Mouse (Mus musculus) retina, adult 2 months (tissue): ENCODE results near the gene Kansl1.

Source experiments
- DNase-seq: peaks from one replicate; pipeline ENCODE4 v3.0.0-alpha.2; 2012; ENCODE audit warnings: low read depth, low spot score

Gene Kansl1

DNA sequence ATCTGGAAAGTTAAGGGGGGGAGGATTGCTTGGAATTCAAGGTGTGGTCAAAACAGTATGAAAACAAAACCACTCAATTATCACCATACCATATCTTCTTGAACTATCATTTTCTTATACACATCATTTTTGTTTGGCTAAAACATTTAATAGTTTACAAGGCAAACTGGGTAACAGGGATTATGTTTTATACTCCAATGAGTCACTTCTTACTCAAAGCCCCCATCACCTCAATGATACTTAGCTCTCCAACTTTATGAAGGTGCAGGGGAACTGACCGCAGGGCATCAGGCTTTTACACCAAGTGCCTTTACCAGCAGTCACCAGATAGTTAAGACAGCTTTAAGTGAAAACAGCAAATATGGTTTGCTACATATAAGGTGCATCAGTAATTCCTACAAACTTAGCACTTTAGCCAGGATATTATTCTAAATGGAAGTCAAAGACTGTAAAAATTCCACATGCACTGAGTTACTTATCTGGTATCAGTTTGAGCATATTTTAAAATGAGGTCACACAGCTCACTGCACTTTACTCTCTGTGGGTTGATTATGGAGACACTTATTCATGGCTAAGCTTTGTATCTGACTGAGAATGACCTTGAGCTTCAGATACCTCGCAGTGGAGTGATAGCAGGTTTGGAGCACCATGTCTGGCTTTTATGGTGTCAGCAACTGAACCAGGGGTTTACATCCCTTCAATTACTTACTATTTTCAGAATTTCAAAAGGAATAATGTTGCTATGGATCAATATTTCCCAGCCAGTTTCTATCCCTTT lies 104.6 kb downstream of the Kansl1 start:
- no peak for DNase-seq

DNA sequence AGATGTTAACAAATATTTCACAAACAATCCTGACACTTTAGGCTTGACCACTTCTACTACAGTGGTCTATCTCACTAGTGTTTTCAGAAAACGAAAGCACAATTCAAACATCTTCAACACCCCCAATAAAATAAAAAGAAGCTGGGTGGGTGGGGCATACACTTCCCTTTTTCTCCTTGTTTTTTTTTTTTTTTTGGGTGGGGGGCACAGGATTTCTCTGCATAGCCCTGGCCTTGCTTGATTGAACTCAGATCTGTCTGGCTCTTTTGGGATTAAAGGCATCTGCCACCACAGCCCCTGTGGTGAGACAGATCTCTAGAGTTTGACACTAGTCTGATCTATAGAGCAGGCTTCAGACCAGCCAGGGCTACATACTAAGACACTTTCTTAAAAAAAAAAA lies 106.0 kb downstream of the Kansl1 start:
- no peak for DNase-seq

DNA sequence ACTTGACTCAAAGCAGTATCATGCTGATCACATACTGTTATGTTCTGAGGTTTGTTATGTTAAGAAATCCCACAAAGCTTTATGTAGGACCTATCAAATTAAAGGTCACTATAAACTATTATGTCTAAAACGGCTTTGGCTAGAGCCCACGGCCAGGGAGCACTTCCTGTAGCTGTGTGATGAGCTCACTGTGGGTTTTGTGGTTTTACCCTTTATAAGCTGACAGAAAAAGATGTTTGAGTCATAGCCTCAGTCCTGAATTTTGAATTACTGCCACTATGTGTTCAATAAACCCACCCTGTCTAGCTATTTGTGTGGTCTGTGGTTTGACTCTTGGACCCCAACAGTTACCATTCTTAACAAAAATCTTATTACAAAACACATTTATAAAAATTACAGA lies 106.9 kb downstream of the Kansl1 start:
- no peak for DNase-seq

DNA sequence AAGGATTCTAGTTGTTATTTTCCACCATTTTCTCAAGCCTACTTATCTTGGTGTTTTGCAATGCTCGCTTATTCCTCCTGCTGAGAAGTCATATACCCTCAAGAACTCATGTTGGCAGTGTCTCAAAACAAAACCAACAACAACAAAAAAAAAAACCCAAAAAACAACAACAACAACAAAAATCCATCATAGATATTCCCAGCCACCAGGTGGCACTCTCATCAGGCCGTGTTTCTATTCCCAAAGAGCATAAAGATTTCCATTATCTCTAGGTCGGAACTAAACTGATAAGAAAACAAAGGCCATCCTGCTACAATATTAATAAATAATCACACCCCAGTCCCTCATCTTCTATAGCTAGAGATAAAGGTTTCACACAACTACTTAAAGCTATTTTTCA lies 121.7 kb downstream of the Kansl1 start:
- DNase-seq, result peak; percentile 16

DNA sequence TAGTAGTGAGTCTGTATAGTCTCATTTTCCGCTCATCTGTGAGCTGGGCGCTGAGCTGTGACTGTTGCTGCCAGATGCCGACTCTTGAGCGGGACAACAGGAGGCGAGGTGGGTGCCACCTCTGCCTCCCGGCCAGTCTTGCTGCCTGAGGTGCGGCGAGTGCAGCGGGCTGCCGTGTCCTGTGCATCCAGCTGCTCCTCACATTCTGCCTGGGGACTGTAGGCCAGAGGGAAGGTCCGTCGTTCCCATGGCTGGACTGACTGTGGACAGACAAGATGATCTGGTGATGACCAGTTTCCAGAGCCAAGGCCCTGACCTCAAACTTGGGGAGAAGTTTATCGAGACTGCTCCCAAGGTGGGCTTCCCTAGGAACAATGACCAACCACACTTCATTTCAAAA lies 133.7 kb downstream of the Kansl1 start:
- no peak for DNase-seq

DNA sequence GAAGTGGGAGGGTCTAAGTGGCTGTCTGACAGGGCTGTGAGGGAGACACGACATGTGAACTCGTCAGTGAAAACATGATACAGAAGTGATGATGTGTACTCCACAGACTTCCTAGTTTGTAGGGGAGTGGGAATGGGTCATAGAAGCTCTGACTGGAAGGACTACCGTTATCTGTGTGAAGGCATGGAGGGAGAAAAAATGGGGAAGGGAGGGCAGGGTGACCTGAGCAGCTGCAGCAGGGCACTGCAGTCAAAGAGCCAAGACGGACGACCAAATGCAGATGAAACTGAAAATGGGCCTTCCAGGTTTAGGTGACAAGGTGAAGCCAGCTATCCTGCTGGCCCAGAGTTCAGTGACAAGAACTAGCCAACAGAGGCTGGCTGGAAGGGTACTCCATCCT lies 134.5 kb downstream of the Kansl1 start:
- no peak for DNase-seq

DNA sequence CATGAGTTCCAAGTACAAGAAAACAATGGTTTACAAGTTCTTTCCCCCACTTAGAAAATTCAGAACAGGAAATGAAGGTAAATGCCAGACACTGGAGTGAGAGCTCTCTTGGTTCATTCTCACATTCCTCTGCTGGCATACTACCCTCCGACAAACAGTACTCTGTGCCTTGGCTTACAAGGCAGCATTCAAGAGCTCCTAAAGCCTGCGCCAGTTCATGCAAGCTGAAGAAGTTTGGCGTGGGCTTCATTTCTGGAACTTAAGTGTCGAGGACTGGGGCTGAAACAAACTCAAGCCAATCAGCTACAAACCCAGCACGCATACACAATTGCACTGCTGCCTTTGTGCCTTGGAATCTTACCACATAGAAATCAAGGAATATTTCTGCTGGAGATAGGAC lies 136.6 kb downstream of the Kansl1 start:
- DNase-seq, result no peak

DNA sequence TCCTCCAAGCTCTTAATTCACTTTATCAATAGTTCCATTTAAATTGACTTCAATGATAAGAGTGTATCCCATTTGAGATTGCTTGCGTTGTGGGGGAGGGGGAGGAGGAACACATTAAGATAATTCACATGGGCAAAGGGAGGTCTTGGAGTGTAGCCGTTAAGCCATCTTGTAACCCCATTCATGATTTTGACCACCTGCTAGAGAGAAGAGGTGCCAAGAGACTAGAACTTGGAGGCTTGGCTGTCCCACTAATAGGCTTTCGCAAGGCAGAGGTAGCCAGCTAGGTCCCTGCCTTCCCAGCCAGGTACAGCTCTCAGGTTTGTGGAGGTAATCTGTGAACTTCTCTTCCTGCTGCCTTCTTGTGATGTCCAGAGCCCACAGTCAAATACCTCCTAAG lies 137.5 kb downstream of the Kansl1 start:
- DNase-seq, result no peak

DNA sequence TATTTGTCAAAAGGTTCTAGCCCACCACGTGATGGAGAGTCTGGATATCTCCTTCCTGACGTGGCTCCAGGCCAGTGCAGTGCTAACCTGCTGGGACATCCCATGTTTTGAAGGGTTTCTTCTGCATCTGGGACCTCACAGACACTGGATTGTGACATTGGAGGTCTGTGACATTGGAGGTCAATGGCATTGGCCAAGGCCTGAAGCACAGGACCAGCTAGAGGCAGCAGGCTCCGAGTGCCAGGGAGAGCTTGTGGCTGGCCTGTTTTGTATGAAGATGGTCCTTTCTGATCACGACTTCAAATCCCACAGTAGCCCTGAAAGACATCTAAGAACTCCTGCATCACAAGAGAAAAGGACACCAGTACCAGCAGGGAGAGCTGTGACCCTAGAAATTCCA lies 138.5 kb downstream of the Kansl1 start:
- no peak for DNase-seq

DNA sequence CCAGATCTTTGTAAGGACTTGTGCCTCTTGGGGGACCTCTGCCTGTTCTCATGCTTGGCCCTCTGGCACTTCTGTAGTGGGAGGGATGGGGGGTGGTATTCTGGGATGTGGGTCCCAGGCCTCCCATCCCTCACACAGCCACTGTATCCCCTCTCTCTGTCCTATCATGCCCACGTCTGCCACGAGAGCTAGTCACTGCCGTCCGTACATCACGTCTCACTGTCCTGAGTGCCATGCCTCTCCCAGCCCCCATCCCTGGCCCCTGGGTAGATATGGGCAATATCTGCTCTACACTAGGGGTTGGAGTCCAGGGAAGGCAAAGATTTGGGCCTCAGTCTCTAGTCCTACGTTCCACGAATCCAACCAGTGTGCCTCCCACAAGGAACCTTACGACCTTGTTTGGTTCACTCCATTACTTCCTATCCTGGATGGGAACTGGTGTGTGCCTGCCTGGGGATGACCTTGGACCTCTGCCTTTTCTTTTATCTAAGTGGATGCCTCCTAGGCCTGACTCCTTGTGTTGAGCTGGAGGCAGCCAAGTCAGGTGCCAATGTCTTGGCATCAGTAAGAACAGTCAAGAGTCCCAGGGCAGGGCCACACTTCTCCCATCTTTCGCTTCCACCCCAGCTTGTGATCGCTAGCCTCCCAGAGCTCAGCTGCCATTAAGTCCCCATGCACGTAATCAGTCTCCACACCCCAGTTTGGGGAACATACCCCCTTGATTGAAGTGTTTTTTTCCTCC lies 139.3 kb downstream of the Kansl1 start:
- no peak for DNase-seq

DNA sequence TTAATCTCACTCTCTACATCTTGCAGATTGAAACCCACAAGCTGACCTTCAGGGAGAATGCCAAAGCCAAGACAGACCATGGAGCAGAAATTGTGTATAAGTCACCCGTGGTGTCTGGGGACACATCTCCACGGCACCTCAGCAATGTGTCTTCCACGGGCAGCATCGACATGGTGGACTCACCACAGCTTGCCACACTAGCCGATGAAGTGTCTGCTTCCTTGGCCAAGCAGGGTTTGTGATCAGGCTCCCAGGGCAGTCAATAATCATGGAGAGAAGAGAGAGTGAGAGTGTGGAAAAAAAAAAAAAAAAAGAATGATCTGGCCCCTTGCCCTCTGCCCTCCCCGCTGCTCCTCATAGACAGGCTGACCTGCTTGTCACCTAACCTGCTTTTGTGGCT lies 140.7 kb downstream of the Kansl1 start:
- no peak for DNase-seq

DNA sequence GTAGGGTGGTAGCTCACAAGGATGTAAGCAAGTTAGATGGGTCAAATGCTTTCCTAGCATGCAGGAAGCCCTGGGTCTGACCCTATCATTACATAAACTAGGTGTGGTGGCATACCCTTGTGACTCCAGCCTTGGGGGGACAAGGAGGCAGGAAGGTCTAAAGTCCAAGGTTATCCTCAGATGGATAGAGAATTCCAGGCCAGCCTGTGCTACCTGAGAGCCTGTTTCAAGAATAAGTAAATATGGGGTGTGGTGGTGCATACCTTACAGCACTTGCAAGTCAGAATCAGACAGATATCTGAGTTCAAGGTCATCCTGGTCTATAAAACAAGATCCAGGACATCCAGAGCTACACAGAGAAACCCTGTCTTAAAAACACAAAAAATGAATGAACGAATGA lies 141.2 kb downstream of the Kansl1 start:
- no peak for DNase-seq

DNA sequence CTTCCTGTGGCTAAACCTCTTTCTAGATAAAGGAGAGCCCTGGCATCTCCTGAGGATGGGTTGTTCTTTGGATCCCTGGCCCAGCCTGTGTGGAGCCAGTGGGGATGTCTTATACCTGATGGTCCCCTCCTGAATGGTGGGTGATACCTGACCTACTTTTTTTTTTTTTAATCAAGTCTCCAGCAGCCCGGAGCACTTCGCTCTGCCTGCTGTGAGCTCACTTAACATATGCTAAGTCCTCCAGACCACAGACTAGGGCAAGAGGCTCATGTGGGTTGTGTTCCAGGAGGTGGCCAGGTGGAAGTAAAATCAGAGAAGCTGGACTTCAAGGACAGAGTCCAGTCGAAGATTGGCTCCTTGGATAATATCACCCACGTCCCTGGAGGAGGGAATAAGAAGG lies 146.5 kb downstream of the Kansl1 start:
- DNase-seq, result no peak

DNA sequence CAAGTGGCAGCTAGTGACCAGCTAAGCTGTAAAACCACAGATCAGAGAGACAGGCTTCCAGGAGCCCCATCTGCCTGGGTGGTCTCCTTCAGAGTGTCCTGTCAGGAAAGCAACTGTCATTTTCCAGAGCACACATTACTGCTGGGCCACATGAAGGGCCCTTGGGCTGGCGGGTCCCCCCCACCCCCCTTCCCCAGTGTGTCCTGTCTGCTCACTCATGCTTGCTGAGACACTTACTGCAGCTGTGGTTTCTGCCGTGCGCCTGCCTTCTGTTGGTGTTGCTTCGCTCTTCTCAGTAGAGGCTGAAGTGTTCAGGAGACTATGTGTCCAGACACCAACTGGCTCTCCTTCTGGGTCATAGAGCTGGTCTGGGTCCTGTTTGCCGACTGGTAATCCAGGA lies 148.2 kb downstream of the Kansl1 start:
- no peak for DNase-seq

DNA sequence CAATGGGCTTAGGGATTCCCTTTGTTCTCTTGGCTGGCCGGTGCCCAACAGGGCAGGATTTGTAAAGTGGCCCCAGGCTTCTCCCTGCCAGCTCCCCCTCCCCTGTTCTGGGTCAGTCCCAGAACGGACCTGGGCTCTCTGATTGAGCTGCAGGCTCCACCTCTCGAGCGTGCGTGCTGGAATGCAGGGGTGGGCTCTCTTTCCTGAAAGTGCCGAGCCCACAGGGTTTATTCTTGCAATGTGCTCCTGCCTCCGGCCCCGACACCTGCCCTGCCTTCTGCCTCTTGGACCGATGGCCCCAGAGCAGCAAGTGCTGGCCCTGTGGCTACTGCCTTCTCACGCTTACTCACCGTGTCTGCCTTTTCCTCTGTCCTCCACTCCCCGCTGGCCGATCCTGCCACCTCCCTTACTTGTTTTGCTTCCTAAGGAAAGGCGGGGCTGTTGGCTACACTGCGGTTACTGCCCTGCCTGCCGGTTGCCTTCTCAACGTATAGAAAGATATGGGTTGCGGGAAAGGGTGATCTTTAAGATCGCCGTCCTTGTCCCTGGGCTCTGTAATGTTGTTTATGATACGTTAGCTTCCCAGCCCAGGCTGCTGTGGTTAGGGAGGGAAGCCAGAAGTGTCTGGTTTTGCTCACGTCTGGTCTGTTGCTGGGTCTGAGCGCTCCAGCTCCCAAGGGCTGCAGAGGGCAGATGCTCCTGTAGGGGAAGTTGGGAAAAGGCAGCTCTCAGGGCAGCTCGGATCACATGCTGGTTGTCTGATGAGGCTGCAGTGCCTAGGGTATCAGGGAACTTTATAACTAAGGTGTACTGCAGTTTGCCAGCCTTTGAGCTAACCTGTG lies 149.5 kb downstream of the Kansl1 start:
- DNase-seq, result no peak

DNA sequence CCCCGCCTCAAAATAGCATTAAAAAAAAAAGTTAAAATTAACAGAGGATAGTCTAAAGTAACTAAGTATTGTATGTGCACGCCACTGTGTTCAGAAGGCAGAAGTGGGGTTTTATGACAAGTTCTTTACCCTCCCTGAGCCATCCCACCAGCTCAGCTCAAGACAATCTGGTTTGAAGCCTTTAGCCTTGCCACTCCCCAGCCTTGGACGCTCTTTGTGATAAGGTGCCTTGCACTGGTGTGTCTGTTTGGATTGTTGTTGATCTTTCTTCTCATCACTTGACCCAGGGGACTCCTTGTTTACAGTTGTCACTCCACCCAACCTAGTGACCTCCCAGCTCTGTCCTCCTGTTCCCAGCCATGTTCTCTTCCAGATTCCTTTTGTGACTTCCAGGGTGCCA lies 151.0 kb downstream of the Kansl1 start:
- no peak for DNase-seq

DNA sequence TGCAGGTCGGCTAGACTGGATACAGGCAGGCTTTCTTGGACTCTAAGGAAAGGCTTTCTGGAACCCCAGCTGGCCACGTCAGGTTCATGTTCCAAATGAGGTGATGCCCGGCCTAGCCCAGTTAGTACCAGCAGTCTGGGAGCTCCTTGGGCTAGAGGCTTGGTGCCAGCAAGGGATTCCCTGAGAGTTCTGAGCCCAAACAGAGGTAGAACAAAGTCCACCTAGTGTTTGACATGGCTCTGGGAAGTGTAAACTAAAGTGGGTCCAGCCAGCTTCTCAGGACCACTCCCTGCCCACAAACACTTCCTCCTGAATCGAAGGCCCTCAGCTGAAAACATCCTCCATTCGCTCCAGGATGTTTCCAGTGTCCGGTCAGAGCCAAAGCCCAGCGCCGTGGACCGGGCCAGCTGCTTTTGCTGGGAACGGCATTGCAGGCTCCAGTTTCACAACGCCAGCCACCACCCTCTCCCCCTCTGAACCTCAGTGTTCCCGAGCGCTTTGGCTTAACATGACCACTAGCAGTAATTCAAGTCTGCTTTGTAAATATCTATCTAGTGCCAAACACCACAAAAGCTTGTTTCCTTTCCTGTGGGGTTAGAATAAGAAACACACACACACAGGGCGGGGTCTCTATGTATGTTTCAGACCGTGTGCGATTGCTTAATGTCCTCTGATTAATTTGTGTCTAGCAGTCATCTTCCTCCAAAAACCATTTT lies 151.8 kb downstream of the Kansl1 start:
- DNase-seq, result no peak

DNA sequence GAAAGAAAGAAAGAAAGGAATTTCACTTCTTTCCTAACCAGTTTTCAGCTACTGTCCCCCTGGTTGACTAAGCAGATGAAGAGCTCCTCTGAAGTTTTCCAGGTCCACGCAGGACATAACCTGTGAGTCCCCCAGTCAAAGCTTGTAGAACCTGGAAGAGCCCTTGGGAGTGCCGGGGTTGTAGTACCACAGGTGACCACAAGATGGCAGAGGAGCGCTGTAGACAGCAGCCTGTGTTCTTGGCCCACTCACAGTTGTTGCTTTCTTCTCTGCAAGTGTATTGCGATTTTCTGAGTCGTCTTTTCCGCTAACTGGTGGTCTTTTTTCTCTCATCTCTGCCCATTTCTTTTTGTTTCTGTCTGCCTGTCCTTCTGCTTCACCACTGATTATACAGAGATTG lies 153.0 kb downstream of the Kansl1 start:
- DNase-seq, result peak; percentile 60

DNA sequence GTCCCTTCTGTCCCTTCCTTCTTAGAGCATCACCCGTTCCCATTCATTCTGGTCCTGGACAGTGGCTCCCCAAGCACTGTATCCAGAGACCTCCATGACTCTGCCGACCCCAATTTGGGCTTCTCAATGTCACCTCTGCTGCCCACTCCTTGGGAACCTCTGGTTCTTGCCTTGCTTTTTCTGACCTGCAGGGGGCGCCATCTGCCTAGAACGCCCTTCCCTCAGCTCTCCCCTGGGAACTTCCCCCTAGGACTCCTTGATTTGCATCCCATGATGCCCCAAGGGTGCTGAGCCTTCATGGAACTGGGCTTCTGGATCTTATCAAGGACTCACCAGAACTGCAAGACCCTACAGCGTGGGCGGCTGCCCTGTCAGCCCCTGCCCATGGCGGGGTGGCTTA lies 157.0 kb downstream of the Kansl1 start:
- DNase-seq, result no peak

DNA sequence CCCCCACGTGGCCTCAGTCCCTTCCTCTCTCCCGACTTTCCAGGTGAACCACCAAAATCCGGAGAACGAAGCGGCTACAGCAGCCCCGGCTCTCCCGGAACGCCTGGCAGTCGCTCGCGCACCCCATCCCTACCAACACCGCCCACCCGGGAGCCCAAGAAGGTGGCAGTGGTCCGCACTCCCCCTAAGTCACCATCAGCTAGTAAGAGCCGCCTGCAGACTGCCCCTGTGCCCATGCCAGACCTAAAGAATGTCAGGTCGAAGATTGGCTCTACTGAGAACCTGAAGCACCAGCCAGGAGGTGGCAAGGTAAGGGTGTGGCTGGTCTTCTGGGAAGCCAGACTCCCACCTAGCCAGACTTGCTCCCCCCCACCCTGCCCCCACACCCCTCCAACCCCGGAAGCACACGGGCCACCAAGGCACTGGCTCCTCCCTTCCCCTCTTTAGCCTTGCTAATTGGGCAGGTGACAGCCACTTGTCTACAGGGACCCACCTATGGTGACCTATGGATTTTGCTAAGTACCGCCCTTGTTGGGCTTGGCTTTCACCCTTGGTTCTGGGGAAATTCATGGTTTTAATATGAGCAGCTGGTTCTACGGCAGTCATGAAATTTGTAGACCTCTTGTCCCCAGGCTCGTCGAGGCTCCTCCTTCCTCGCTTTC lies 158.3 kb downstream of the Kansl1 start:
- no peak for DNase-seq
